In genomic region chr3:142708849-142709419, GRCm38 (mm10) we compare ENCODE assay signal across 8 mouse cellular contexts. TPM values are rescaled to one million over a fixed set of nuclear protein-coding genes. Genes with fewer than 3 reads are reported as not detected.
DNase-seq lines count a peak whose midpoint lies in the region; ATAC-seq and TF ChIP-seq lines count a peak whose summit lies in the region.

No protein-coding gene starts in this region.

- intact Hi-C loops in left cerebral cortex, postnatal 36 days (cut with DNase I), result loop anchor here (2.0 kb wide), 1 partner anchor 68 kb away; no protein-coding TSS in a partner anchor

- H3K4me2 ChIP-seq in midbrain, embryonic 13.5 days (replicated peaks), result no peak overlapping the region

- no peak overlapping the region for H3K9ac ChIP-seq in midbrain, embryonic 13.5 days (replicated peaks)

- in situ Hi-C loops in Patski (cut with MboI; ENCODE audit: low pct_unique_long_range_greater_than_20kb), result loop anchor here (5.0 kb wide), 1 partner anchor 217 kb away; the partner anchor contains the start of gene Gbp5

- H3K36me3 ChIP-seq in midbrain, embryonic 13.5 days, result no peaks in the 10 kb centered on the region

- H3K4me3 ChIP-seq in midbrain, embryonic 13.5 days (replicated peaks), result no peak overlapping the region

- H3K9me3 ChIP-seq in midbrain, embryonic 13.5 days, result peaks cover 8% of the 10 kb centered on the region

- WGBS in midbrain, embryonic 13.5 days, result 51% methylated on average over 13 of the region's 13 CpGs

- TF ChIP-seq CTCF in Patski (IDR thresholded peaks at IDR 0.05), result peak; percentile 97

- POLR2A ChIA-PET in Patski (lab: Charles Lee), result interaction anchor here (0.6 kb wide), 1 partner anchor 206 kb away, joined by 4 read pairs; no protein-coding TSS in a partner anchor

- H3K27me3 ChIP-seq in Patski, result no peaks in the 10 kb centered on the region
- no peaks in the 10 kb centered on the region for H3K27me3 ChIP-seq in midbrain, embryonic 13.5 days

- CTCF ChIA-PET in Patski (lab: Charles Lee), result interaction anchor here (0.7 to 4.1 kb wide), 32 partner anchors 9 to 260 kb away, joined by 3 to 47 read pairs (median 4); partner anchors contain the start of genes Gbp7 and Kyat3

- peak; percentile 80 for ATAC-seq in Patski
- peak; percentile 57; the same call in 1 of the 2 replicates for ATAC-seq in midbrain, embryonic 13.5 days

- H3K4me1 ChIP-seq in midbrain, embryonic 13.5 days (replicated peaks), result 0 out of 2 replicates have a peak, but pooled peaks cover 6% of the 10 kb centered on the region

- DNase-seq in 3134 (ENCODE audit: extremely low read depth, insufficient read length, low spot score) (peak; percentile 12), Patski (ENCODE audit: low read depth, low spot score) (peak; percentile 35)
- peak; percentile 86 to 87 for DNase-seq in cerebellum, postnatal 14 days
- peak; percentile 22 to 25 for DNase-seq in gastrocnemius, adult 8-10 months (ENCODE audit: low spot score in 2 of 2)
- DNase-seq in kidney, adult 18-20 months, result peak; percentile 71
- peak; percentile 28 to 73 for DNase-seq in left cerebral cortex, postnatal 36 days (ENCODE audit: low spot score in 2 of 2)
- DNase-seq in spleen, postnatal 10 days (ENCODE audit: low spot score in 2 of 2), result peak; percentile 37 to 65

- no peak overlapping the region for H3K27ac ChIP-seq in midbrain, embryonic 13.5 days

RNA-seq across cellular contexts. Expression of gene Kyat3, which starts 8.1 kb away (rescaled TPM):
- polyA plus RNA-seq in Patski (2021), result 14.7 TPM
- total RNA-seq in gastrocnemius, adult 8-10 months (2022), result 10 to 100 TPM in 3 of 4 experiments, 1 to 10 TPM in 1; 7.4 to 11.1 (median 10.6) TPM
- total RNA-seq in left cerebral cortex, postnatal 36 days (2021), result 1 to 10 TPM; 4.0 to 6.8 TPM
- 4.4 and 4.9 TPM in 2 replicates for polyA plus RNA-seq in midbrain, embryonic 13.5 days (2015; fragmentation: Nextera tagmentation; extraction: Ambion mirVana)

RNA-seq across cellular contexts. Expression of gene Gtf2b, which starts 55.9 kb away (rescaled TPM):
- 93.7 TPM for polyA plus RNA-seq in Patski (2021)
- total RNA-seq in gastrocnemius, adult 8-10 months (2022), result 10 to 100 TPM; 12.9 to 14.9 (median 13.2) TPM
- total RNA-seq in left cerebral cortex, postnatal 36 days (2021), result 10 to 100 TPM; 40.6 to 42.5 TPM
- polyA plus RNA-seq in midbrain, embryonic 13.5 days (2015; fragmentation: Nextera tagmentation; extraction: Ambion mirVana), result 99.3 and 103 TPM in 2 replicates

Comparison
In these comparisons a context has a peak if more than half of its experiments do, and no peak if none do; other contexts are left out.
1. DNase-seq: peak in every context shown above with its lines; median percentile 86 in cerebellum, postnatal 14 days; 71 in kidney, adult 18-20 months; 51 in spleen, postnatal 10 days; 50 in left cerebral cortex, postnatal 36 days; 35 in Patski; 24 in gastrocnemius, adult 8-10 months; 12 in 3134.